Mouse (Mus musculus): ENCODE measurements at regions not wholly inside any gene's neighbourhood (a gene's known extent, or its start where the extent isn't known, plus 50 kb on each side); places are given as distances from the start of the nearest gene placed in this dataset.

- 60% methylated on average over 5 of the region's 5 CpGs for WGBS
- Histone ChIP-seq H3K27ac (replicated peaks) (no peak overlapping the region), H3K9me3 (replicated peaks) (no peaks in the 10 kb centered on the region), H3K4me2 (replicated peaks) (no peak overlapping the region), H3K9ac (no peak overlapping the region), H3K27me3 (no peaks in the 10 kb centered on the region), H3K4me1 (no peaks in the 10 kb centered on the region), H3K4me3 (replicated peaks) (no peak overlapping the region), H3K36me3 (no peaks in the 10 kb centered on the region)
- ATAC-seq (ENCODE audit: insufficient number of reproducible peaks, low FRiP score, low TSS enrichment, low read depth), result no peak
Observed at GRCm38 (mm10) chr1:168924100-168924815, 492.2 kb upstream of the Pbx1 start.

GRCm38 (mm10) chr1:168918331-168919076, 486.4 kb upstream of the Pbx1 start:
- no peak for ATAC-seq (ENCODE audit: insufficient number of reproducible peaks, low FRiP score, low TSS enrichment, low read depth)
- Histone ChIP-seq H3K4me3 (replicated peaks) (no peak overlapping the region), H3K9me3 (replicated peaks) (no peaks in the 10 kb centered on the region), H3K36me3 (no peaks in the 10 kb centered on the region), H3K4me2 (replicated peaks) (no peak overlapping the region), H3K4me1 (no peaks in the 10 kb centered on the region), H3K27me3 (no peaks in the 10 kb centered on the region), H3K27ac (replicated peaks) (no peak overlapping the region), H3K9ac (no peak overlapping the region)
- 83% methylated on average over 9 of the region's 9 CpGs for WGBS

GRCm38 (mm10) chr1:168908684-168909175, 476.7 kb upstream of the Pbx1 start:
- Histone ChIP-seq H3K4me2 (replicated peaks) (no peak overlapping the region), H3K9me3 (replicated peaks) (no peaks in the 10 kb centered on the region), H3K9ac (no peak overlapping the region), H3K27ac (replicated peaks) (no peak overlapping the region), H3K36me3 (no peaks in the 10 kb centered on the region), H3K27me3 (no peaks in the 10 kb centered on the region), H3K4me1 (no peaks in the 10 kb centered on the region), H3K4me3 (replicated peaks) (no peak overlapping the region)
- no peak for ATAC-seq (ENCODE audit: insufficient number of reproducible peaks, low FRiP score, low TSS enrichment, low read depth)
- WGBS, result 60% methylated on average over 4 of the region's 4 CpGs

- H3K4me3 ChIP-seq (replicated peaks), result no peak overlapping the region
- no peaks in the 10 kb centered on the region for H3K4me1 ChIP-seq
- H3K36me3 ChIP-seq, result no peaks in the 10 kb centered on the region
- no peak overlapping the region for H3K4me2 ChIP-seq (replicated peaks)
- no peaks in the 10 kb centered on the region for H3K9me3 ChIP-seq (replicated peaks)
- H3K9ac ChIP-seq, result no peak overlapping the region
- WGBS, result 87% methylated on average over 6 of the region's 6 CpGs
- no peak overlapping the region for H3K27ac ChIP-seq (replicated peaks)
- no peaks in the 10 kb centered on the region for H3K27me3 ChIP-seq
- no peak for ATAC-seq (ENCODE audit: insufficient number of reproducible peaks, low FRiP score, low TSS enrichment, low read depth)
Observed at GRCm38 (mm10) chr1:168908192-168908591, 476.1 kb upstream of the Pbx1 start.

DNA sequence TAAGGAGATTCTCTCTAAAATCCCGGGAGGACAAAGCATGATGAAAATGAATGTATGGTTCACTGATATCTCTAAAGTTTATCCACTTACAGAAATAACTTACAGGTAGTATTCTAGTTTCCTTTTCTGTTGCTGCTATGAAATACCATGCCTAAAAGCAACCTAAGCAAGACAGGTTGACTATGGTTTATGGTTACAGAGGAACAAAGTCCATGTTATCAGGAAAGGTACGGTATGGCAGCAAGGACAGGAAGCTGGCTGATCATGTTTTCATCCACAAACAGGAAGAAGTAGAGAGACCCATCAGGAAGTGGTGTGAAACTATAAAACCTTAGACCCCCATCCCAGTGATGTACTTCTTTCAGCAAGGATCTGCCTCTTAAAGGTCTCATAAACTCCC, 466.4 kb upstream of the Pbx1 start:
- no peak for ATAC-seq (ENCODE audit: insufficient number of reproducible peaks, low FRiP score, low TSS enrichment, low read depth)
- no peak overlapping the region for H3K4me2 ChIP-seq (replicated peaks)
- H3K36me3 ChIP-seq, result no peaks in the 10 kb centered on the region
- H3K9me3 ChIP-seq (replicated peaks), result no peaks in the 10 kb centered on the region
- H3K4me3 ChIP-seq (replicated peaks), result no peak overlapping the region
- no peaks in the 10 kb centered on the region for H3K27me3 ChIP-seq
- WGBS, result 84% methylated on average over 2 of the region's 2 CpGs
- no peaks in the 10 kb centered on the region for H3K4me1 ChIP-seq
- no peak overlapping the region for H3K9ac ChIP-seq
- no peak overlapping the region for H3K27ac ChIP-seq (replicated peaks)

- WGBS, result 50% methylated on average over 3 of the region's 3 CpGs
- no peak for ATAC-seq (ENCODE audit: insufficient number of reproducible peaks, low FRiP score, low TSS enrichment, low read depth)
- H3K9me3 ChIP-seq (replicated peaks), result no peaks in the 10 kb centered on the region
Observed at GRCm38 (mm10) chr1:168861577-168861976, 429.5 kb upstream of the Pbx1 start.

GRCm38 (mm10) chr1:168823184-168823583, 391.1 kb upstream of the Pbx1 start:
- ATAC-seq (ENCODE audit: insufficient number of reproducible peaks, low FRiP score, low TSS enrichment, low read depth), result no peak
- Histone ChIP-seq H3K27me3 (no peaks in the 10 kb centered on the region), H3K4me3 (replicated peaks) (no peak overlapping the region), H3K4me1 (no peaks in the 10 kb centered on the region), H3K9me3 (replicated peaks) (no peaks in the 10 kb centered on the region), H3K9ac (no peak overlapping the region), H3K27ac (replicated peaks) (no peak overlapping the region), H3K4me2 (replicated peaks) (no peak overlapping the region), H3K36me3 (no peaks in the 10 kb centered on the region)
- WGBS, result 75% methylated on average over 3 of the region's 3 CpGs

More at GRCm38 (mm10) chr1:168861577-168861976, 429.5 kb upstream of the Pbx1 start:
- Histone ChIP-seq H3K9ac (no peak overlapping the region), H3K27me3 (no peaks in the 10 kb centered on the region), H3K4me1 (no peaks in the 10 kb centered on the region), H3K4me2 (replicated peaks) (no peak overlapping the region), H3K27ac (replicated peaks) (no peak overlapping the region), H3K4me3 (replicated peaks) (no peak overlapping the region), H3K36me3 (no peaks in the 10 kb centered on the region)

- no peaks in the 10 kb centered on the region for H3K9me3 ChIP-seq (replicated peaks)
- no peak overlapping the region for H3K4me3 ChIP-seq (replicated peaks)
- no peak overlapping the region for H3K27ac ChIP-seq (replicated peaks)
- H3K27me3 ChIP-seq, result no peaks in the 10 kb centered on the region
- ATAC-seq (ENCODE audit: insufficient number of reproducible peaks, low FRiP score, low TSS enrichment, low read depth), result no peak
- no peak overlapping the region for H3K9ac ChIP-seq
- no peak overlapping the region for H3K4me2 ChIP-seq (replicated peaks)
- no peaks in the 10 kb centered on the region for H3K36me3 ChIP-seq
- 79% methylated on average over 5 of the region's 5 CpGs for whole genome bisulfite sequencing
- no peaks in the 10 kb centered on the region for H3K4me1 ChIP-seq
Observed at GRCm38 (mm10) chr1:168818381-168818780, 386.3 kb upstream of the Pbx1 start.

DNA sequence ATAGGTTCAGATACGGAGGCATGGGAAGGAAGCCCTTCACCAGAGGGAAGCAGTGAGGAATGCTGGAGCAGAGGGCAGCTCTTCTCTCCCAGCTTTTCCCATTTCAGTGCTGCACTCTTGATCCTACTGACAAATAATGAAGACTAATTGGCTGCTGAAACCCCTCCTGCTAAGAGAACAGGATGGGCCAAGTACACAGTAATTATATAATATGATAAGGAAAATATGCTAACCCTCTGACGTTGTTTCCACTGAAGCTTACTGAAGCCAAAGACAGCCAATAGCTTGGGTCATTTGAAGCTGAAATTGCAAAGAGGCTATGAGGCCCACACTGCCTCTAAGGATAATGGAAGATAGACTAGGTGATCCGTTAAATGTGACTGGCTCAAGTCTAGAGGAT, 375.0 kb upstream of the Pbx1 start:
- WGBS, result 60% methylated on average over 3 of the region's 3 CpGs
- Histone ChIP-seq H3K27me3 (no peaks in the 10 kb centered on the region), H3K4me1 (no peaks in the 10 kb centered on the region), H3K4me2 (replicated peaks) (no peak overlapping the region), H3K9ac (no peak overlapping the region), H3K9me3 (replicated peaks) (no peaks in the 10 kb centered on the region), H3K4me3 (replicated peaks) (no peak overlapping the region), H3K36me3 (no peaks in the 10 kb centered on the region), H3K27ac (replicated peaks) (no peak overlapping the region)
- no peak for ATAC-seq (ENCODE audit: insufficient number of reproducible peaks, low FRiP score, low TSS enrichment, low read depth)

- Histone ChIP-seq H3K4me2 (replicated peaks) (no peak overlapping the region), H3K9me3 (replicated peaks) (no peaks in the 10 kb centered on the region), H3K36me3 (no peaks in the 10 kb centered on the region), H3K27me3 (no peaks in the 10 kb centered on the region), H3K9ac (no peak overlapping the region), H3K4me1 (no peaks in the 10 kb centered on the region), H3K4me3 (replicated peaks) (no peak overlapping the region), H3K27ac (replicated peaks) (no peak overlapping the region)
- no peak for ATAC-seq (ENCODE audit: insufficient number of reproducible peaks, low FRiP score, low TSS enrichment, low read depth)
- 49% methylated on average over 3 of the region's 3 CpGs for WGBS
Observed at GRCm38 (mm10) chr1:168805442-168805841, 373.4 kb upstream of the Pbx1 start.

- Histone ChIP-seq H3K4me1 (no peaks in the 10 kb centered on the region), H3K27me3 (no peaks in the 10 kb centered on the region), H3K4me2 (replicated peaks) (no peak overlapping the region), H3K9me3 (replicated peaks) (no peaks in the 10 kb centered on the region), H3K36me3 (no peaks in the 10 kb centered on the region), H3K9ac (no peak overlapping the region), H3K27ac (replicated peaks) (no peak overlapping the region), H3K4me3 (replicated peaks) (no peak overlapping the region)
- ATAC-seq (ENCODE audit: insufficient number of reproducible peaks, low FRiP score, low TSS enrichment, low read depth), result no peak
- WGBS, result 82% methylated on average over 1 of the region's 1 CpGs
Observed at GRCm38 (mm10) chr1:168801046-168801445, 369.0 kb upstream of the Pbx1 start.
